Comparison of ENCODE assay signal across 12 mouse cellular contexts in genomic region chr7:101362791-101363191, GRCm38 (mm10). TPM values are rescaled to one million over a fixed set of nuclear protein-coding genes. Genes with fewer than 3 reads are reported as not detected.
DNase-seq lines count a peak whose midpoint lies in the region; ATAC-seq and TF ChIP-seq lines count a peak whose summit lies in the region.
"Had no signal": no experiment of that assay in that cellular context is flagged by ENCODE, and none has a peak within 500 bp of the region (broad histone marks: within the 10 kb centered on the region; RNA-seq: fewer than 3 reads in every experiment).

No protein-coding gene starts in this region.

- peak overlapping the region; percentile 80 for H3K27ac ChIP-seq in spleen, adult 2 months (ENCODE audit: insufficient read depth, low read length)
- no peak overlapping the region for H3K27ac ChIP-seq in cerebellum, adult 2 months (ENCODE audit: insufficient read depth, low read length)
- H3K27ac ChIP-seq: lung, embryonic 15.5 days; stomach, postnatal 0 days had no signal

- peak; percentile 78 to 83 for ATAC-seq in hematopoietic stem cell, adult 5-6 weeks (replicated peaks in 1 of 2; ENCODE audit: insufficient read depth in 1 of 2, low FRiP score in 2 of 2, low TSS enrichment in 1 of 2, low read depth in 1 of 2, poor library complexity in 2 of 2, severe bottlenecking in 2 of 2)
- peak; percentile 79 for ATAC-seq in megakaryocyte progenitor cell, adult 5-6 weeks (replicated peaks; ENCODE audit: poor library complexity)

- H3K27me3 ChIP-seq in spleen, adult 2 months (ENCODE audit: control insufficient read depth, insufficient read depth, low read length) = no peaks in the 10 kb centered on the region
- H3K27me3 ChIP-seq in cerebellum, adult 2 months (ENCODE audit: control insufficient read depth, insufficient read depth, low read length) = no peaks in the 10 kb centered on the region
- H3K27me3 ChIP-seq: heart, embryonic 12.5 days; lung, embryonic 15.5 days had no signal

- peaks cover 52% of the 10 kb centered on the region; the same call in 1 of the 2 replicates for H3K4me1 ChIP-seq in spleen, adult 2 months (ENCODE audit: control insufficient read depth, insufficient read depth, insufficient read length)
- H3K4me1 ChIP-seq in cerebellum, adult 2 months (ENCODE audit: control insufficient read depth, insufficient read depth, low read length) = no peaks in the 10 kb centered on the region

- WGBS in spleen, adult 2 months = 15% methylated on average over 5 of the region's 5 CpGs
- 72% methylated on average over 5 of the region's 5 CpGs for WGBS in cerebellum, adult 2 months

- peak overlapping the region; percentile 38; the same call in 1 of the 2 replicates for H3K4me3 ChIP-seq in spleen, adult 2 months (ENCODE audit: extremely low read depth, insufficient read depth, insufficient read length)
- H3K4me3 ChIP-seq in cerebellum, adult 2 months (replicated peaks; ENCODE audit: insufficient read depth, low read depth, low read length) = no peak overlapping the region
- H3K4me3 ChIP-seq: heart, embryonic 12.5 days; lung, embryonic 15.5 days had no signal

- DNase-seq in spleen, adult 2 months (ENCODE audit: low read depth in 1 of 2, low spot score in 2 of 2) = peak in 1 of 2 experiments; percentile 60
- DNase-seq in spleen, adult 12 weeks (ENCODE audit: low spot score) = no peak
- DNase-seq in urinary bladder, adult 2 months (ENCODE audit: low spot score) = no peak
- no peak for DNase-seq in adrenal gland, adult 18-20 months (ENCODE audit: low spot score in 2 of 2)
- no peak for DNase-seq in cerebellum, adult 2 months
- DNase-seq: kidney, postnatal 10 days; retina, postnatal 1 day had no signal

- no peak for TF ChIP-seq POLR2A in spleen, adult 2 months (IDR thresholded peaks at IDR 0.05; ENCODE audit: low read depth, low read length)
- no peak for TF ChIP-seq POLR2A in cerebellum, adult 2 months (IDR thresholded peaks at IDR 0.05; ENCODE audit: borderline replicate concordance, insufficient read depth, low read length)

- no peaks in the 10 kb centered on the region for H3K36me3 ChIP-seq in spleen, adult 2 months (ENCODE audit: control insufficient read depth, insufficient read depth, low read length)
- H3K36me3 ChIP-seq: heart, embryonic 12.5 days; lung, embryonic 15.5 days had no signal

- no peak for TF ChIP-seq CTCF in spleen, adult 2 months (IDR thresholded peaks at IDR 0.05; ENCODE audit: extremely low read depth, insufficient read depth, insufficient read length, insufficient replicate concordance)
- TF ChIP-seq CTCF in cerebellum, adult 2 months (IDR thresholded peaks at IDR 0.05; ENCODE audit: borderline replicate concordance, insufficient read depth, low read depth, low read length) = no peak

RNA-seq across cellular contexts. Expression of gene Arap1, which starts 14.9 kb away (rescaled TPM):
- 227 and 248 TPM in 2 replicates for polyA plus RNA-seq in spleen, adult 2 months (2012; rRNA removed)
- 117 and 135 TPM in 2 replicates for total RNA-seq in hematopoietic stem cell, adult 5-6 weeks (2017)
- 34.3 and 41.2 TPM in 2 replicates for total RNA-seq in megakaryocyte progenitor cell, adult 5-6 weeks (2015)
- total RNA-seq in megakaryocyte progenitor cell, adult 5-6 weeks (2017) = 63.1 and 89.4 TPM in 2 replicates
- polyA plus RNA-seq in urinary bladder, adult 2 months (2012; rRNA removed) = 110 and 127 TPM in 2 replicates
- 10 to 100 TPM; 24.9 to 39.1 TPM for total RNA-seq in adrenal gland, adult 18-20 months (2021)
- polyA plus RNA-seq in cerebellum, adult 2 months (2012; rRNA removed) = 41.8 and 44.8 TPM in 2 replicates

RNA-seq across cellular contexts. Expression of gene Stard10, which starts 45.9 kb away (rescaled TPM):
- polyA plus RNA-seq in spleen, adult 2 months (2012; rRNA removed) = 29.3 and 42.0 TPM in 2 replicates
- 55.8 and 58.5 TPM in 2 replicates for total RNA-seq in hematopoietic stem cell, adult 5-6 weeks (2017)
- 50.4 and 59.3 TPM in 2 replicates for total RNA-seq in megakaryocyte progenitor cell, adult 5-6 weeks (2015)
- 23.1 and 31.2 TPM in 2 replicates for total RNA-seq in megakaryocyte progenitor cell, adult 5-6 weeks (2017)
- 54.2 and 72.7 TPM in 2 replicates for polyA plus RNA-seq in urinary bladder, adult 2 months (2012; rRNA removed)
- 10 to 100 TPM; 38.1 to 90.0 TPM for total RNA-seq in adrenal gland, adult 18-20 months (2021)
- polyA plus RNA-seq in cerebellum, adult 2 months (2012; rRNA removed) = 119 and 123 TPM in 2 replicates

RNA-seq across cellular contexts. Expression of gene Gm45837, which starts 47.9 kb away (rescaled TPM):
- 1.1 TPM in 1 of 2 replicates, not detected in the other for polyA plus RNA-seq in spleen, adult 2 months (2012; rRNA removed)
- total RNA-seq in hematopoietic stem cell, adult 5-6 weeks (2017) = 12.1 and 21.0 TPM in 2 replicates
- total RNA-seq in megakaryocyte progenitor cell, adult 5-6 weeks (2015) = not detected in 2 replicates
- total RNA-seq in megakaryocyte progenitor cell, adult 5-6 weeks (2017) = not detected in 2 replicates
- 1.5 TPM in 1 of 2 replicates, not detected in the other for polyA plus RNA-seq in urinary bladder, adult 2 months (2012; rRNA removed)
- 1 to 10 TPM in 1 of 2 experiments, not detected in 1; 3.4 TPM for total RNA-seq in adrenal gland, adult 18-20 months (2021)
- 0.52 and 1.2 TPM in 2 replicates for polyA plus RNA-seq in cerebellum, adult 2 months (2012; rRNA removed)

RNA-seq across cellular contexts. Expression of gene Pde2a, which starts 58.7 kb away (rescaled TPM):
- 42.6 and 48.4 TPM in 2 replicates for polyA plus RNA-seq in spleen, adult 2 months (2012; rRNA removed)
- 2.4 TPM in 1 of 2 replicates, not detected in the other for total RNA-seq in hematopoietic stem cell, adult 5-6 weeks (2017)
- total RNA-seq in megakaryocyte progenitor cell, adult 5-6 weeks (2015) = 24.1 and 25.6 TPM in 2 replicates
- total RNA-seq in megakaryocyte progenitor cell, adult 5-6 weeks (2017) = 30.8 and 30.9 TPM in 2 replicates
- polyA plus RNA-seq in urinary bladder, adult 2 months (2012; rRNA removed) = 30.4 and 53.1 TPM in 2 replicates
- 100 to 1,000 TPM; 157 to 186 TPM for total RNA-seq in adrenal gland, adult 18-20 months (2021)
- 26.6 and 29.6 TPM in 2 replicates for polyA plus RNA-seq in cerebellum, adult 2 months (2012; rRNA removed)
